Mouse (Mus musculus) testis, adult 2 months (tissue): ENCODE results near the gene Jakmip3.

Experiments used
- CTCF ChIP-seq: fragments of 200-500 bp; IDR thresholded peaks from 2 replicates; pipeline ENCODE4 v1.5.1; 2012; ENCODE audit warnings: low read depth, mild to moderate bottlenecking, inconsistent platforms, low read length, moderate library complexity; ENCODE audit not compliant: control insufficient read depth, insufficient read depth, insufficient replicate concordance
- POLR2A ChIP-seq: fragments of 200-500 bp; IDR thresholded peaks from 2 replicates; pipeline ENCODE4 v1.6.1; 2012; ENCODE audit warnings: low read depth, mild to moderate bottlenecking, inconsistent platforms, low read length, moderate library complexity; ENCODE audit not compliant: control insufficient read depth

DNA sequence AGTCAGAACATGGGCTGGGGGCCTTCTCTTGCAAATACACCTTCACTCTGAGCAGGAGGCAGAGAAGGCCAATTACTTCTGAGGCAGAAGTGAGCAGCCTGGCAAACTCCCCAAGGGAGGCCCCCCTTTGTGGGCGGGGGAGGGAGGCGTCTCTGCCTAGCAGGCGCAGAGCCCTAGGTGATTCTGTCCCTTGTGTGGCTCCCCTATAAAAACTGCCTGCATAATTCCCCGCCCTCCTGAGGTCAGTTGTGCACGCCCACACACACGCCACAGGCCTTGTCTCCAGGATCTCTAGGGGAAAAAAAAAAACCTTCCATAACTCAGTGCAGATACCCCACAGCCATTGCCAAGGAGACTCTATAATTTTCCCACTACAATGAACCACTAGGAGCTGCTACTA is 189.8 kb downstream of the Jakmip3 start:
- TF ChIP-seq POLR2A (no peak), CTCF (no peak)
